Mouse (Mus musculus) midbrain, embryonic 13.5 days (tissue): ENCODE measurements at regions not wholly inside any gene's neighbourhood (a gene's known extent, or its start where the extent isn't known, plus 50 kb on each side); places are given as distances from the start of the nearest gene placed in this dataset.

Experiments
- ATAC-seq: fragments of 200-750 bp; cut with Nextera tagmentation; 2 replicates; pipeline ENCODE4 v1.8.0; 2017; ENCODE audit warnings: mild to moderate bottlenecking, moderate TSS enrichment, moderate library complexity
- H3K27ac ChIP-seq: fragments of 300-500 bp; sonication (generic); 2 replicates; pipeline ENCODE4 v1.5.1; 2015; ENCODE audit warnings: inconsistent platforms, mild to moderate bottlenecking, moderate library complexity
- H3K27me3 ChIP-seq: fragments of 300-500 bp; sonication (generic); 2 replicates; pipeline ENCODE4 v1.6.1; 2015; ENCODE audit warnings: mild to moderate bottlenecking, inconsistent platforms
- H3K36me3 ChIP-seq: fragments of 300-500 bp; sonication (generic); 2 replicates; pipeline ENCODE4 v1.6.1; 2015; ENCODE audit warnings: mild to moderate bottlenecking, inconsistent platforms
- H3K4me1 ChIP-seq: fragments of 300-500 bp; sonication (generic); replicated peaks from 2 replicates; pipeline ENCODE4 v1.6.1; 2015; ENCODE audit warnings: inconsistent platforms
- H3K4me2 ChIP-seq: fragments of 300-500 bp; sonication (generic); replicated peaks from 2 replicates; pipeline ENCODE4 v1.6.1; 2015; ENCODE audit warnings: moderate library complexity, mild to moderate bottlenecking, inconsistent platforms
- H3K4me3 ChIP-seq: fragments of 300-500 bp; sonication (generic); replicated peaks from 2 replicates; pipeline ENCODE4 v1.5.1; 2015; ENCODE audit warnings: mild to moderate bottlenecking, inconsistent platforms
- H3K9ac ChIP-seq: fragments of 300-500 bp; sonication (generic); replicated peaks from 2 replicates; pipeline ENCODE4 v1.6.1; 2015; ENCODE audit warnings: mild to moderate bottlenecking, inconsistent platforms
- H3K9me3 ChIP-seq: fragments of 300-500 bp; sonication (generic); 2 replicates; pipeline ENCODE4 v1.6.1; 2016; ENCODE audit warnings: mild to moderate bottlenecking, inconsistent platforms
- WGBS: fragments of 180-500 bp; shearing (Covaris S2); methylation state at CpG from one replicate; pipeline ENCODE4 v1.1.7; 2015; 5-methylcytosine and 5-hydroxymethylcytosine counted together

DNA sequence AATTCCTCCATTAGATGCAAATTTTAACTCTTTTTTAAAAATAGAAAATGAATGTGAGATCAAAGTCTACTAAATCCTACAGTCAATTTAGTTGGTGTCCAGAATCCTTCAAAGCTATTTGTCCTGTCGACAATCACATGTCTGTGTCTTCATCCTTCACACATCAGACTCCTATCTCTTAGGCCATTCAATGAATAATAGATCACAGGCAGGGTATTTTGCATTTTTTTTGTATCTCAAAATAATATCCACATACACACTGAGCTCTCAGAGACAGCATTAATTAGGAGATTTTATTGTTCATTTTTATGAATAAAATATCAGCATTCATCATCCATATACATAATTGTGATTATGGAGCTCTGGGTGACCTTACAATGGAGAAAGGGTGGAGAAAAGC lies 427.2 kb downstream of the Hao1 start:
- Histone ChIP-seq H3K27ac (no peak overlapping the region), H3K9ac (no peak overlapping the region), H3K4me1 (no peaks in the 10 kb centered on the region), H3K4me2 (no peak overlapping the region), H3K9me3 (no peaks in the 10 kb centered on the region), H3K36me3 (no peaks in the 10 kb centered on the region), H3K4me3 (no peak overlapping the region), H3K27me3 (no peaks in the 10 kb centered on the region)
- WGBS: 51% methylated on average over 1 of the region's 1 CpGs
- ATAC-seq: peak; percentile 55; the same call in 1 of the 2 replicates

DNA sequence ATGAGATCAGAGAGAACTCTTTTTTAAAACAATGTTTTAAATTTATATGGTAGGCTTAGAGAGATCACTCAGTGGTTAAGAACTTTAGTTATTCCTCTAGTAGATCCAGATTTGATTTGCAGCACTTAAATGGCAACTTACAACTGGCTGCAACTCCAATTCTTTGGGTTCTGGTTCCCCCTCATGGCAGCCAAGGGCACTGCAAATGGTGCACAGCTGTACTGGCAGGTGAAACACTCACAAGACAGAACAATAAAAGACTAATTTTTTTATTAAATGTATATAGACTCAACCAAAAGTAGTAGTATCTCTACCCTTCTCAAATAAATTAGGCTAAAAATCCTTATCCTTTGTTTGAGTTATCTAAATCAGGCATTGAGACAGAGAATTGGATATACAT lies 446.9 kb downstream of the Hao1 start:
- no peak for ATAC-seq
- no peaks in the 10 kb centered on the region for H3K36me3 ChIP-seq
- H3K4me3 ChIP-seq: no peak overlapping the region

DNA sequence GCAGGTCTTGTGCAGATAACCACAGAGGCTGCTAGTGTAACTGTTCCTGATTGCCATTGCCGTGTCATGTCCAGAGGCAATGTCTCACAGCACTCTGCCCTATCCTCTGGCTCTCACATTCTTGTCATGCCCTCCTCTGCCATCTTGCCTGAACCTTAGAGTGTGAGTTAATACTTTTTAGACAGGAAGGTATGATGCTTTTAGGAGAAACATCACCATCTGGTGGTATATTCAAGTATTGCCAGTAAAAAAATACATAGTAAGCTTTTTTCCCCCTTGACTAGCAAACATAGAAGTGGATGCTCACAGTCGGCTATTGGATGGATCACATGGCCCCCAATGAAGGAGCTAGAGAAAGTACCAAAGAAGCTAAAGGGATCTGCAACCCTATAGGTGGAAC lies 465.8 kb downstream of the Hao1 start:
- Histone ChIP-seq H3K4me1 (no peaks in the 10 kb centered on the region), H3K27me3 (no peaks in the 10 kb centered on the region), H3K9ac (no peak overlapping the region), H3K4me2 (no peak overlapping the region), H3K4me3 (no peak overlapping the region), H3K36me3 (no peaks in the 10 kb centered on the region), H3K9me3 (peaks cover 3% of the 10 kb centered on the region), H3K27ac (no peak overlapping the region)
- no peak for ATAC-seq
- 92% methylated on average over 2 of the region's 2 CpGs for WGBS

More for the DNA sequence above, 446.9 kb downstream of the Hao1 start:
- Histone ChIP-seq H3K27me3 (no peaks in the 10 kb centered on the region), H3K9me3 (no peaks in the 10 kb centered on the region), H3K4me2 (no peak overlapping the region), H3K4me1 (no peaks in the 10 kb centered on the region), H3K9ac (no peak overlapping the region), H3K27ac (no peak overlapping the region)

DNA sequence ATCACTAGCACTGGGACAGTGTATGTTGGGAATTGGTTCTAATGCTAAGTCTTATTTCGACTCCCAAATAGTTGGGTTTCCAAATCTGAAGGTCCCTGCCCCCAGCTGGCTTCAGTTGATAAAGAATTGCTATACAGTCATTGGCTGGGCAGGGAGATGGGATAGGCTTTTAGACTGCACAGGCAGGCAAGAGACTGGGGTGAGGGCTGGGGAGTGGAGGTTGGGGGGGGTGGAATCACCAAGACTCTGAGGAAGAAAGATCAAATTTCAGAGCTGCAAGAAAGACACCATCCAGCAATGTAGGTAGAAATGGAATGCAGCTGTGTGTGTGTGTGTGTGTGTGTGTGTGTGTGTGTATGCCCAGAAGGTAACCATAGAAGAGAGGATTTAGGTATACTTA lies 474.0 kb downstream of the Hao1 start:
- no peak for ATAC-seq
- Histone ChIP-seq H3K4me3 (no peak overlapping the region), H3K27ac (no peak overlapping the region), H3K9ac (no peak overlapping the region), H3K4me2 (no peak overlapping the region), H3K36me3 (no peaks in the 10 kb centered on the region), H3K4me1 (no peaks in the 10 kb centered on the region), H3K9me3 (no peaks in the 10 kb centered on the region), H3K27me3 (no peaks in the 10 kb centered on the region)
- WGBS: 96% methylated on average over 1 of the region's 1 CpGs

DNA sequence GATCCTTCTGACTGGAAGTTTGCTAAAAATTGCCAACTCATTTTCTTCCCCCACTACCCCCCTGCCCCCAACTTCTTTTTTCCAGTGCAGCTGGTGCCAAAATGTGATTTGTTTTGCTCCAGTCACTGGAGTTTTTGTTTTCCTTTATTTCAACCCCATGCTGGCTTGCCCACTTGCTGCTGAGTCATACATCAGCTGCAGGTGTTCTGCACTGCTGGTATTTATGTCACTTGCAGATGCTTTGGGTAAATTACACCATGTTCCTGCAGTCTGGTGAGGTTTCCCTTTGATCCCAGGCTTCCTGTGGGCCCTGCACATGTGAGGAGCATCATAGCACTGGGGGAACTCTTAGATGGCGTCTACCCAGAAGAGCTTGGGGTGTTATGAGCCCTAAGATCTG lies 476.2 kb downstream of the Hao1 start:
- Histone ChIP-seq H3K4me3 (no peak overlapping the region), H3K9me3 (no peaks in the 10 kb centered on the region), H3K9ac (no peak overlapping the region), H3K36me3 (no peaks in the 10 kb centered on the region), H3K4me2 (no peak overlapping the region), H3K4me1 (no peaks in the 10 kb centered on the region), H3K27me3 (no peaks in the 10 kb centered on the region), H3K27ac (no peak overlapping the region)
- no peak for ATAC-seq
- 80% methylated on average over 1 of the region's 1 CpGs for WGBS

DNA sequence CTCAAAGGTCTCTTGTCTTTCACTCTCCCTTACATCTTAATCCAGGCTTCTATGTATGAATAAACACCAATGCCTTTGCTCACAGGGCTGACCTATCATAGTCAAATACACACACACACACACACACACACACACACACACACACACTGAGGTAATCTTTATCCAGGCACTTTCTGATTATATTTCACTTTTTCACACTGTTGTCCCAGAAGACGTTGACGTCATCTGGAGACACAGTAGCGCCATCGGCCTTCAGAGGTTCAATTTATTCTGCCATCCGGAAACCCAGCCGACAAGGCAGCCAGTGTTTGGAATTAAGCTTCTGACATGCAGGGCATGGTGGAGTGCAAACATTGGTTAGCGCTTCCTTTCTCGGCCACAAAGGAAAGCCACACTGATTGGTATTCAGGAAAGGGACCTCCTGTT lies 486.2 kb downstream of the Hao1 start:
- no peaks in the 10 kb centered on the region for H3K27me3 ChIP-seq
- H3K36me3 ChIP-seq: no peaks in the 10 kb centered on the region
- no peak overlapping the region; the same call in 1 of the 2 replicates for H3K9ac ChIP-seq
- no peak overlapping the region for H3K4me3 ChIP-seq
- WGBS: 26% methylated on average over 8 of the region's 8 CpGs
- H3K4me2 ChIP-seq: 0 out of 2 replicates have a peak overlapping the region, but pooled peaks have one; percentile 26
- H3K27ac ChIP-seq: peak overlapping the region; percentile 56; the same call in 1 of the 2 replicates
- ATAC-seq: peak; percentile 95
- 0 out of 2 replicates have a peak, but pooled peaks cover 4% of the 10 kb centered on the region for H3K4me1 ChIP-seq
- no peaks in the 10 kb centered on the region for H3K9me3 ChIP-seq

DNA sequence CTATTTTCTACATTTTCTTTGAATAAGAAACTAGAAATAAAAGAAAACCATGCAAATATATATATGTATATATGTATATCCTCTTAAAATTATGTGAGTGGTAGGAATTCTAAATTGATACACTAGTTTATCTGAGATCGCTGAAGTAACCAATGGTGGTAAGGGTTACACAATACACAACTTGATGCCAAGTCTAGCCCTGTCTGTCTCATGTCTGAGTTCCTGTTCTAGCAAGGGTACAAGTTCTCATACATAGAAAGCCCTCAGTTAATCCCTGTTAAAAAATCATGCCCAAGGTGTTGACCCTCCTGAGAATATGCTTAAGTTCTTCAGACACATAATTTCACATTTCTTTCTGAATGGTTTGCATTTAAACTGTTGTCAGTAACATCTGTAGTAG lies 486.8 kb downstream of the Hao1 start:
- Histone ChIP-seq H3K4me2 (no peak overlapping the region), H3K36me3 (no peaks in the 10 kb centered on the region), H3K9ac (no peak overlapping the region), H3K4me1 (0 out of 2 replicates have a peak, but pooled peaks cover 4% of the 10 kb centered on the region), H3K4me3 (no peak overlapping the region), H3K27ac (no peak overlapping the region), H3K9me3 (no peaks in the 10 kb centered on the region), H3K27me3 (no peaks in the 10 kb centered on the region)
- peak; percentile 12; the same call in 1 of the 2 replicates for ATAC-seq
- WGBS: 97% methylated on average over 1 of the region's 1 CpGs

DNA sequence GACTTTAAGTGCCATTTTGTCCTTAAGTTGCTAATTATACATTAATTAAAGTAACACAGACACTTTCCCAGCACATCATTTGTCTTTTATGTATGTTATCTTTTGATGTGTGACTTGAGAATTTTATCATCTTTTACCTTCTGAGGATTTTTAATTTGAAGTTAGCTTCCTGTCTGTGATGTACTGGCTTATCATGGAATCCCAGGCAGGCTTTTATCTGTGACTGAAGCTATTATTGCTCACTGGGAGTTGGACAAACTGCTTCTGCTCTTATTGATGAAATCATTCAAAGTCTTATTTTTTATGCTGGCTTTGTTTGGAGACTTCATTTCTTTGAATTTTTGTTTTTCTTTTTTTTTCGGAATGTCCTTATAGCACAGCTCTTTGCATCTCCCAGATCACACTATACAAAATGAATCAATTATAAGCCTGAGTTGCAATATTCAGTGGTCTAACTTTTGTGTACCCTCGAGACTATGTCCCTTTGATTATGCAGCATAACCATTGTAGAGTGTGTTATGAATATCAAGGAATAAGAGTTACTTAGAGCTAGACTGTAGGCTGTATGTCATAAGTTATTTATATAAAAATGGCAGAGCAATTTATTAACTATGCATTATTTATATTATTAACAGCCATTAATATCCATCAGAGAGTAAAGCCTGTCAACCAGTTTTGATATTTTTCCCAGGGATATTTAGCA lies 494.1 kb downstream of the Hao1 start:
- ATAC-seq: no peak
- Histone ChIP-seq H3K4me3 (no peak overlapping the region), H3K4me1 (no peaks in the 10 kb centered on the region), H3K4me2 (no peak overlapping the region), H3K9me3 (no peaks in the 10 kb centered on the region), H3K27me3 (no peaks in the 10 kb centered on the region), H3K36me3 (no peaks in the 10 kb centered on the region), H3K9ac (no peak overlapping the region), H3K27ac (no peak overlapping the region)
- 80% methylated on average over 2 of the region's 2 CpGs for WGBS

DNA sequence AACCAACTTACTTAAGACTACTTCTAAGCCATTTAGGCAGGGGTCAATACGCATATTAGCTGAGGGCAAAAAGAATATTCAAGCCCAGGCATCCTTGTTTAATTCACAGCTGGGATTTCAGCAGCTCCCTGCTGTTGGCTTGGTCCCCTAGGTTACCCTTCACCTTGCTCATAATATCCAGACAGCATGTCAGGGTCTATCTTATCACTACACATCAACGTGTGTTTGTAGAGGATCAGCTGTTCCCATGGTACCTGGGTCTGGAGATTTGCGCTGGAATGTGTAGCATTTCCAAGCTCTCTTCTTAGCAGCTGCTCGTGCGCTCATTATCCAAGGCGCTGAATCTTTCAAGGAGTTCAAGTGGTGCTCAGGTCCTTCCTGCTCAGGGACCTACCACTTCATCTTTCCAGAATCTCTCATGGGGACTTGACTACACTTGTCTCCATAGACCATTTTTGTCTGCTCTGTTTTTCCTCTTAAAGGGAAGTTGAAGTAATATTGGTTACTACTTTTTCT lies 484.5 kb downstream of the Bmp2 start:
- peak; percentile 71 for ATAC-seq
- H3K27me3 ChIP-seq: no peaks in the 10 kb centered on the region
- H3K36me3 ChIP-seq: no peaks in the 10 kb centered on the region
- H3K4me1 ChIP-seq: no peaks in the 10 kb centered on the region
- no peak overlapping the region for H3K4me3 ChIP-seq
- no peaks in the 10 kb centered on the region for H3K9me3 ChIP-seq
- 45% methylated on average over 6 of the region's 6 CpGs for WGBS
- H3K27ac ChIP-seq: no peak overlapping the region
- no peak overlapping the region for H3K4me2 ChIP-seq
- no peak overlapping the region for H3K9ac ChIP-seq

DNA sequence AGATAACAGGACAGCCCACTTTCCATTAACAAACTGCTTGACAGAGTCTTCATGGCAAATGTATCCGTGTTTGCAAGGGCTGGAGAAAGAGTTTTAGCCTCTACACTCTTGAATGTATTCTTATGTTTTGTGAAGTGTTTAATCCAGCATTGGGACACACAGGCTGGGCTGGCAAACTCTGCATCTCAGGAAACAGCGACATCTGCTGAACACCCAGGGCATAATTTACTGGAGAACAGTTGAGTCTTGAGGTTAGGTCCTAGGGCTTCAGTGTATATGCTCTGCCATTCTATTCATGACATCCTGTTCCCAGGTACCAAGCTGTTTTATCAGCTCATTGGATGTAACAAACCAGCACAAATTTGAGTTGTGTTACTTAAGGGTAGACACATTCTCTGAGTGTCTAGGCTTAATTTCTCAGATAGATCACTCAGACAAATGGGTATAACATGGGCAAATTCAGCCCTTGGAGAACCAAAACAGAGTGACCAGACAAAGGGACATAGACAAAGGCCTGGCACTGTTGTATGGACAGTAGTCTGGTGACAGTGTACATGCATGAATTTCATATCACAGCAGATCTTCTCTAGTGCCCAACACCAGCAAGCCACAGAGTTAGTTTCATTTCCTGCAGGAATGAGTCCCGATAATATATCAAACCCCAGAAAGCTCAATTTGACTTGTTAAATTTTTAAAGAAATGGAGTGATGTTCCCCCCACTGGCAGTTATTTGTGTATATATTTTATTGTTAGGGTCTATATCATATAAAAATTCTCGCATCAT lies 477.9 kb downstream of the Bmp2 start:
- no peaks in the 10 kb centered on the region for H3K36me3 ChIP-seq
- no peaks in the 10 kb centered on the region for H3K4me1 ChIP-seq
- H3K9me3 ChIP-seq: no peaks in the 10 kb centered on the region
- H3K27me3 ChIP-seq: no peaks in the 10 kb centered on the region
- no peak for ATAC-seq
- no peak overlapping the region for H3K9ac ChIP-seq
- H3K4me3 ChIP-seq: no peak overlapping the region
- 65% methylated on average over 4 of the region's 4 CpGs for WGBS
- no peak overlapping the region for H3K4me2 ChIP-seq
- H3K27ac ChIP-seq: no peak overlapping the region

DNA sequence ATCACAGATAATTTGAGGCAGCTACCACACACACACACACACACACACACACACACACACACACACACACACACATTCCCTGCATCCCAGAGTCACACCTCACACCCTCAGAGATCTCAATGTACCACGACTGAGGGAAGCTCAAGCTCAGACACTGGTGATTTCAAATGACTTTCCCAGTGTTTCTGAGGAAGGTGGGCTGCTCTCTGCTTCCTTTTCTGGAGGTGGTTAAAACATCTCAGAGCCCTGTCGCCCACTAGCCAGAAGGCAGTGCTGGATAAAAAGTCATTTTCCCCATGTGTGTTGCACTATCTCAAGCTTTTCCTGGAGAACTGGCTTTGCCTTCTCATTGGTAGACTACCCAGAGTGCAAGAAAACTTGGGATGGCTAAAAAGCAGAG lies 477.2 kb downstream of the Bmp2 start:
- no peak overlapping the region for H3K4me2 ChIP-seq
- 88% methylated on average over 2 of the region's 2 CpGs for WGBS
- H3K9ac ChIP-seq: no peak overlapping the region
- H3K4me3 ChIP-seq: no peak overlapping the region
- no peak for ATAC-seq
- no peaks in the 10 kb centered on the region for H3K4me1 ChIP-seq
- no peaks in the 10 kb centered on the region for H3K9me3 ChIP-seq
- no peaks in the 10 kb centered on the region for H3K27me3 ChIP-seq
- no peak overlapping the region for H3K27ac ChIP-seq
- no peaks in the 10 kb centered on the region for H3K36me3 ChIP-seq

DNA sequence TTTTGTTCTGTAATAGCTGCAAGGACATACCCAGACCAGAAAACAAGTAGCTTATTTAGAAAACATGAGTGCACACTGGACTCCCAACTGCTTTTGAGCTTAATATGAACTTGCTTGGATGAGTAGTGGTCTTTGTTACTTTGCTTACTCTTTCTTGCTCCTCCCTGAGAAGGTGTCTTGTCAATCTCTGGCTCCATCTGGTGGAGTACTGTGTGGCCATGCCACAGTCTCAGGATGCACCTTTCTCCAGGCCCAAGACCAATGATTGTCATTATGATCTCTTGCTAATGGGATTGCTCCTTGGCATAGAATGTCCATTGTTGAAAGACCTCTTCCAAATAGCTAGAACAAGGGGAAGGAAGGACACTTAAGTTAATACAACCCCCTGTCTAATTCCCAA lies 465.1 kb downstream of the Bmp2 start:
- no peak overlapping the region for H3K4me2 ChIP-seq
- H3K27me3 ChIP-seq: no peaks in the 10 kb centered on the region
- H3K36me3 ChIP-seq: no peaks in the 10 kb centered on the region
- no peak overlapping the region for H3K4me3 ChIP-seq
- peak; percentile 66; the same call in 1 of the 2 replicates for ATAC-seq
- H3K4me1 ChIP-seq: no peaks in the 10 kb centered on the region
- H3K9ac ChIP-seq: no peak overlapping the region
- H3K27ac ChIP-seq: no peak overlapping the region
- H3K9me3 ChIP-seq: no peaks in the 10 kb centered on the region
